Mouse (Mus musculus) midbrain, embryonic 15.5 days (tissue): ENCODE data around the gene Zdhhc19. TPM values are rescaled to one million over a fixed set of nuclear protein-coding genes. Genes with fewer than 3 reads are reported as not detected.

Experiments
- ATAC-seq: fragments of 200-750 bp; cut with Nextera tagmentation; replicated peaks from 2 replicates; pipeline ENCODE4 v1.8.0; 2017; ENCODE audit warnings: moderate TSS enrichment
- H3K27ac ChIP-seq: fragments of 300-500 bp; sonication (generic); 2 replicates; pipeline ENCODE4 v1.5.1; 2015; ENCODE audit warnings: mild to moderate bottlenecking, inconsistent platforms
- H3K27me3 ChIP-seq: fragments of 300-500 bp; sonication (generic); replicated peaks from 2 replicates; pipeline ENCODE4 v1.6.1; 2015; ENCODE audit warnings: inconsistent platforms
- H3K36me3 ChIP-seq: fragments of 300-500 bp; sonication (generic); replicated peaks from 2 replicates; pipeline ENCODE4 v1.6.1; 2015; ENCODE audit warnings: inconsistent platforms
- H3K4me1 ChIP-seq: fragments of 300-500 bp; sonication (generic); 2 replicates; pipeline ENCODE4 v1.6.1; 2015; ENCODE audit warnings: inconsistent platforms
- H3K4me2 ChIP-seq: fragments of 300-500 bp; sonication (generic); 2 replicates; pipeline ENCODE4 v1.6.1; 2015; ENCODE audit warnings: inconsistent platforms, mild to moderate bottlenecking, moderate library complexity
- H3K4me3 ChIP-seq: fragments of 300-500 bp; sonication (generic); 2 replicates; pipeline ENCODE4 v1.5.1; 2015; ENCODE audit warnings: mild to moderate bottlenecking, inconsistent platforms
- H3K9ac ChIP-seq: fragments of 300-500 bp; sonication (generic); 2 replicates; pipeline ENCODE4 v1.6.1; 2015; ENCODE audit warnings: mild to moderate bottlenecking, inconsistent platforms
- H3K9me3 ChIP-seq: fragments of 300-500 bp; sonication (generic); 2 replicates; pipeline ENCODE4 v1.6.1; 2016; ENCODE audit warnings: inconsistent platforms
- WGBS: fragments of 180-500 bp; shearing (Covaris S2); methylation state at CpG from one replicate; pipeline ENCODE4 v1.1.7; 2015; ENCODE audit warnings: mixed read lengths; 5-methylcytosine and 5-hydroxymethylcytosine counted together
- polyA plus RNA-seq: library from polyadenylated mRNA; unstranded; fragments of >200 nt; fragmentation: Nextera tagmentation; extraction: Ambion mirVana; gene quantifications from 2 replicates; pipeline ENCODE4 v1.2.1, GENCODE M21; 2015

Gene Zdhhc19
- polyA plus RNA-seq, 1 experiment from 2014 or later, result not detected

GRCm38 (mm10) chr16:32550084-32550483 lies 54.0 kb downstream of the Zdhhc19 start:
- 95% methylated on average over 4 of the region's 4 CpGs for WGBS

GRCm38 (mm10) chr16:32550487-32550886 lies 54.4 kb downstream of the Zdhhc19 start:
- Histone ChIP-seq H3K27me3 (no peaks in the 10 kb centered on the region), H3K9me3 (no peaks in the 10 kb centered on the region), H3K36me3 (no peaks in the 10 kb centered on the region), H3K4me3 (no peak overlapping the region), H3K27ac (no peak overlapping the region), H3K4me1 (no peaks in the 10 kb centered on the region), H3K4me2 (no peak overlapping the region), H3K9ac (no peak overlapping the region)
- WGBS, result 82% methylated on average over 5 of the region's 5 CpGs
- no peak for ATAC-seq

More at GRCm38 (mm10) chr16:32550084-32550483, 54.0 kb downstream of the Zdhhc19 start:
- Histone ChIP-seq H3K9me3 (no peaks in the 10 kb centered on the region), H3K36me3 (no peaks in the 10 kb centered on the region), H3K4me2 (no peak overlapping the region), H3K9ac (no peak overlapping the region), H3K4me1 (no peaks in the 10 kb centered on the region), H3K4me3 (no peak overlapping the region), H3K27me3 (no peaks in the 10 kb centered on the region), H3K27ac (no peak overlapping the region)
- ATAC-seq, result no peak

- WGBS, result 41% methylated on average over 2 of the region's 2 CpGs
- H3K4me3 ChIP-seq, result no peak overlapping the region
- H3K9ac ChIP-seq, result no peak overlapping the region
- ATAC-seq, result no peak
- no peaks in the 10 kb centered on the region for H3K9me3 ChIP-seq
- no peaks in the 10 kb centered on the region for H3K4me1 ChIP-seq
- H3K27ac ChIP-seq, result no peak overlapping the region
- H3K27me3 ChIP-seq, result no peaks in the 10 kb centered on the region
- no peak overlapping the region for H3K4me2 ChIP-seq
- no peaks in the 10 kb centered on the region for H3K36me3 ChIP-seq
These were observed 55.3 kb downstream of the Zdhhc19 start for GRCm38 (mm10) chr16:32551346-32551747.

GRCm38 (mm10) chr16:32555588-32555987 lies 59.5 kb downstream of the Zdhhc19 start:
- Histone ChIP-seq H3K9ac (no peak overlapping the region), H3K4me3 (no peak overlapping the region)
- WGBS, result 74% methylated on average over 3 of the region's 3 CpGs

GRCm38 (mm10) chr16:32559493-32559892 lies 63.4 kb downstream of the Zdhhc19 start:
- no peak for ATAC-seq
- WGBS, result 71% methylated on average over 4 of the region's 4 CpGs

More at GRCm38 (mm10) chr16:32555588-32555987, 59.5 kb downstream of the Zdhhc19 start:
- Histone ChIP-seq H3K9me3 (no peaks in the 10 kb centered on the region), H3K27ac (no peak overlapping the region), H3K4me2 (no peak overlapping the region), H3K36me3 (no peaks in the 10 kb centered on the region), H3K27me3 (no peaks in the 10 kb centered on the region), H3K4me1 (no peaks in the 10 kb centered on the region)
- ATAC-seq, result no peak

GRCm38 (mm10) chr16:32563056-32563793 lies 67.2 kb downstream of the Zdhhc19 start:
- H3K9me3 ChIP-seq, result no peaks in the 10 kb centered on the region
- no peak for ATAC-seq
- H3K4me1 ChIP-seq, result no peaks in the 10 kb centered on the region
- no peak overlapping the region for H3K9ac ChIP-seq
- no peak overlapping the region for H3K27ac ChIP-seq
- no peak overlapping the region for H3K4me2 ChIP-seq
- H3K36me3 ChIP-seq, result no peaks in the 10 kb centered on the region
- no peaks in the 10 kb centered on the region for H3K27me3 ChIP-seq
- no peak overlapping the region for H3K4me3 ChIP-seq
- WGBS, result 77% methylated on average over 5 of the region's 5 CpGs

More at GRCm38 (mm10) chr16:32559493-32559892, 63.4 kb downstream of the Zdhhc19 start:
- H3K27ac ChIP-seq, result no peak overlapping the region
- no peaks in the 10 kb centered on the region for H3K9me3 ChIP-seq
- H3K9ac ChIP-seq, result no peak overlapping the region
- H3K4me1 ChIP-seq, result no peaks in the 10 kb centered on the region
- H3K27me3 ChIP-seq, result no peaks in the 10 kb centered on the region
- no peaks in the 10 kb centered on the region for H3K36me3 ChIP-seq
- no peak overlapping the region for H3K4me3 ChIP-seq
- H3K4me2 ChIP-seq, result no peak overlapping the region

- Histone ChIP-seq H3K27ac (no peak overlapping the region), H3K4me1 (no peaks in the 10 kb centered on the region), H3K36me3 (no peaks in the 10 kb centered on the region), H3K4me2 (no peak overlapping the region), H3K27me3 (no peaks in the 10 kb centered on the region), H3K4me3 (no peak overlapping the region), H3K9ac (no peak overlapping the region), H3K9me3 (no peaks in the 10 kb centered on the region)
- 68% methylated on average over 4 of the region's 4 CpGs for WGBS
- no peak for ATAC-seq
These were observed 71.2 kb downstream of the Zdhhc19 start for GRCm38 (mm10) chr16:32567282-32567681.

- Histone ChIP-seq H3K4me3 (no peak overlapping the region), H3K4me1 (no peaks in the 10 kb centered on the region), H3K4me2 (no peak overlapping the region), H3K27ac (no peak overlapping the region), H3K27me3 (no peaks in the 10 kb centered on the region), H3K9me3 (no peaks in the 10 kb centered on the region), H3K9ac (no peak overlapping the region), H3K36me3 (no peaks in the 10 kb centered on the region)
- no peak for ATAC-seq
- 66% methylated on average over 6 of the region's 6 CpGs for WGBS
These were observed 72.3 kb downstream of the Zdhhc19 start for GRCm38 (mm10) chr16:32568401-32568800.

GRCm38 (mm10) chr16:32570042-32570441 lies 74.0 kb downstream of the Zdhhc19 start:
- ATAC-seq, result no peak
- Histone ChIP-seq H3K4me3 (no peak overlapping the region), H3K27ac (no peak overlapping the region), H3K9ac (no peak overlapping the region), H3K4me2 (no peak overlapping the region), H3K36me3 (no peaks in the 10 kb centered on the region), H3K9me3 (no peaks in the 10 kb centered on the region), H3K4me1 (no peaks in the 10 kb centered on the region), H3K27me3 (no peaks in the 10 kb centered on the region)
- WGBS, result 94% methylated on average over 3 of the region's 3 CpGs

GRCm38 (mm10) chr16:32572528-32572927 lies 76.5 kb downstream of the Zdhhc19 start:
- WGBS, result 85% methylated on average over 4 of the region's 4 CpGs
- ATAC-seq, result no peak

GRCm38 (mm10) chr16:32586482-32586881 lies 90.4 kb downstream of the Zdhhc19 start:
- no peak for ATAC-seq
- Histone ChIP-seq H3K9me3 (no peaks in the 10 kb centered on the region), H3K36me3 (no peaks in the 10 kb centered on the region), H3K4me3 (no peak overlapping the region), H3K27me3 (no peaks in the 10 kb centered on the region), H3K4me2 (no peak overlapping the region), H3K27ac (no peak overlapping the region), H3K9ac (no peak overlapping the region), H3K4me1 (no peaks in the 10 kb centered on the region)
- 87% methylated on average over 4 of the region's 4 CpGs for WGBS

More at GRCm38 (mm10) chr16:32572528-32572927, 76.5 kb downstream of the Zdhhc19 start:
- Histone ChIP-seq H3K9me3 (no peaks in the 10 kb centered on the region), H3K27ac (no peak overlapping the region), H3K4me2 (no peak overlapping the region), H3K9ac (no peak overlapping the region), H3K36me3 (no peaks in the 10 kb centered on the region), H3K4me1 (no peaks in the 10 kb centered on the region), H3K4me3 (no peak overlapping the region), H3K27me3 (no peaks in the 10 kb centered on the region)

GRCm38 (mm10) chr16:32588568-32588967 lies 92.5 kb downstream of the Zdhhc19 start:
- Histone ChIP-seq H3K4me2 (no peak overlapping the region), H3K9ac (no peak overlapping the region), H3K4me3 (no peak overlapping the region), H3K27me3 (no peaks in the 10 kb centered on the region), H3K4me1 (no peaks in the 10 kb centered on the region), H3K27ac (no peak overlapping the region), H3K36me3 (no peaks in the 10 kb centered on the region), H3K9me3 (no peaks in the 10 kb centered on the region)
- WGBS, result 91% methylated on average over 3 of the region's 3 CpGs
- ATAC-seq, result no peak

GRCm38 (mm10) chr16:32591521-32591920 lies 95.5 kb downstream of the Zdhhc19 start:
- H3K27me3 ChIP-seq, result no peaks in the 10 kb centered on the region
- no peak overlapping the region for H3K27ac ChIP-seq
- ATAC-seq, result no peak
- H3K4me2 ChIP-seq, result no peak overlapping the region
- WGBS, result 60% methylated on average over 8 of the region's 8 CpGs
- no peaks in the 10 kb centered on the region for H3K4me1 ChIP-seq
- H3K9me3 ChIP-seq, result no peaks in the 10 kb centered on the region
- no peaks in the 10 kb centered on the region for H3K36me3 ChIP-seq
- H3K4me3 ChIP-seq, result no peak overlapping the region
- no peak overlapping the region for H3K9ac ChIP-seq
